Mouse (Mus musculus) heart, adult 8-10 months (tissue): ENCODE data around the gene Spire2. TPM values are rescaled to one million over a fixed set of nuclear protein-coding genes. Genes with fewer than 3 reads are reported as not detected.
"Not testable (repeated sequence)": the region's sequence is repeated elsewhere in the genome, so short reads cannot be mapped to it uniquely, and the experiment has no call there.

ENCODE experiments used
- DNase-seq: peaks from one replicate; pipeline ENCODE4 v3.0.0; 2022; ENCODE audit warnings: low spot score
- total RNA-seq, 4 experiments: library from RNA; stranded (reverse); gene quantifications; 2 replicates each; pipeline ENCODE4 v1.2.4; 2022

Spire2 gene
- total RNA-seq, 4 experiments from 2014 or later, result 0.16 to 0.22 TPM; not detected in 2

- no peak for DNase-seq
Observed at GRCm38 (mm10) chr8:123382516-123382915, 50.0 kb downstream of the Spire2 start.

DNA sequence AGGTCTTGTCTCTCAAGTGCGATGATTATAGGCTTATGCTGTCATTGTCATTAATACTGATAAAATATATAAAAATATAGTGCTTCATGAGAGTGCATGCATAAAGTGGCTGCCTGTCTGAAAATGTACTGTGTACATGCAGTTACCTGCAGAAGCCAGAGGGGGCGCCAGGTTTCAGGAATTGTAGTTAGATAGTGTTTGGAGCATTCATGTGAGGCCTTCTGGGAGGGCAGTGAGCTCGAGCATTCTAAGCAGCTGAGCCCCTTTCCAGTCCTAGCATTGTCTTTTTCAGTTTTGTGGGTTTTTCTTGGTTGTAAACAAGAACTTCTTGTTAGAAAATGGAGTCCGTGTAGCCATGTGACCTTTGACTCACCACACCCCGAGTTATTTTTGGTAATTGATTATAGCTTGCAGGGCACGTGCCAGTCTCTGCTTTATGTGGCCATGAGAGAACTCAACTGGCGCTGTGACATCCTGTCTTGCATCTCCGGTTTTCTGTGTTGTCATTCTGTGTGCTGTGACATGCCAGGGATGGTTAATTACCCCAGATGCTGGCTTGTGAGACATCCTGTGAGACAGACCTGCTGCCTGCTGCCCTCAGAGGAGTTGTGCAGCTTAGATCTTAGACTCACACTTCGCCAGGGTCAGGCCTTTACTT, 52.5 kb downstream of the Spire2 start:
- DNase-seq, result no peak

GRCm38 (mm10) chr8:123387041-123387440, 54.5 kb downstream of the Spire2 start:
- no peak for DNase-seq

DNA sequence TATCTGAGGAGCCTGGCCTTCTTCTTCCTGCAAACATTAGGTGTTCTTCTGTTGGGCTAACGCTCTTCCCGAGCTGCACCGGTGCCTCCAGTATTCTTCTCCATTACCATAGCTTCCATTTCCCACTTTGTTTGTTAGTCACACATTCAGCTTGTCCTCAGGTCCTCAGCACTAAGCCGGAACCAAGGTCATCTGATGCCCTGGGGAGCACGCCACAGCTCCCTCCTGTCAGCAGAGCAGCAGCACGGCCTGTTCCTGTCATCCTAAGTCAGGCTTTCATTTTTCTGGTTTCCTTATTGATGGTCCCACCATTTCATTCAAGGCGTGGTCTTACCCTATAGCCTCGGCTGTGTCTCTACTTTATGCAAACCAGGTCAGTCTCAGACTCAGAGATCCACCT, 55.3 kb downstream of the Spire2 start:
- DNase-seq, result no peak

DNA sequence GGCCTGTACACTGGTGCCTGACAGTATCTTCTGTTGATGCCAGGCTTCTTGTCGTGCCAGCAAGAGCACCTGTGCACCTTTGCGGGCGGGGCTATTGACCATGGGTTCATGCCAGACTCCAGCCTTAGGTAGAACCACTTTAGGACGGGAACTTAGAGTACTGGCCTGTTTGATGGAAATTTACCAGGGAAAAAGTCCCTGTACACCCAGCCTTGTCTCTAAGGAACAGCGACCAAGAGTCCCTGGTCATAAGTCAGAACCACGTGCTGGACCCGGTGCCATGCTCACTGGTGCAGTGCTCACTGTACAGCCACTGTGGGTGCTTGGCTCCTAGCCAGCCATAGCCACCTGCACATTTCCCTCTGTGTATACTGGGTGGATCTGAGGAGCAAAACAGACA, 56.5 kb downstream of the Spire2 start:
- no peak for DNase-seq

GRCm38 (mm10) chr8:123398308-123398707, 65.8 kb downstream of the Spire2 start:
- DNase-seq, result no peak

DNA sequence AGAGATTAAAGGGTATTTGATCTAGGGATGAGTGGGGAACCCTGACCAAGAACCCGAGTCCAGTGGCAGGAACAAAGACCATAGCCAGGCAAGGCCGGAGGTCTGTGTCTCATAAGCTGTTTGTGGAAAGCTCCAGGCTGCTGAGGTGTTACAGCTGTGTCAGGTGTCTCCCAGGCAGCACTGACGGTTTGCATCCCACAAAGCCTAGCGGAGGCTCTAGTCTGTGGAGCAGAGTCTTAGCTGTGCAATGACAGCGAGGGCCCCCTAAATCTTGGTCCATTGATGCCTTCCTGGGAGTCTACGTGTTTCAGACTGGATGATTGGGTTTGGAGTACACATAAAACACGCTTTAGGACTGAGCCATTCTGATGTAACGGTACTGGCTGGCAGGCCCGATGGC, 69.4 kb downstream of the Spire2 start:
- DNase-seq, result no peak

GRCm38 (mm10) chr8:123402730-123403326, 70.3 kb downstream of the Spire2 start:
- DNase-seq, result peak; percentile 19

DNA sequence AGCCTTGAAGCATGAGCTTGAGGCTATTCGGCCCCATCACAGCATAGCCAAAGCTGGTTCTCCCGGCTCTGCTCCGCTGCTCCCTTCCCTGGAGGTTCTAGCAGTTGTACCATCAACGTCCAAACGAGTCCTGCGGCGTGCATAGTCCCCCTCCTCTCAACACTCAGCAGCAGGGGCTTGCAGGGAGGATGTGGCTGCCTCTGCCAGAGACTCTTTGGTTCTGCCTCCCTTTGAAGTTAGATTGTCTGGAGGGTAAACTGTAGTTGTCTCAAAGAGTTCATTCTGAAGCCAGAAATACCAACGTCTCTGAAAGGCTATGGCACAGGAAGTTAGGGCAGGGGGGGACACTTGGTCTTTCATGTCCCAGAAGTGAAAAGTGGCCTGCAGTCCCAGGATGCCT, 72.0 kb downstream of the Spire2 start:
- no peak for DNase-seq

DNA sequence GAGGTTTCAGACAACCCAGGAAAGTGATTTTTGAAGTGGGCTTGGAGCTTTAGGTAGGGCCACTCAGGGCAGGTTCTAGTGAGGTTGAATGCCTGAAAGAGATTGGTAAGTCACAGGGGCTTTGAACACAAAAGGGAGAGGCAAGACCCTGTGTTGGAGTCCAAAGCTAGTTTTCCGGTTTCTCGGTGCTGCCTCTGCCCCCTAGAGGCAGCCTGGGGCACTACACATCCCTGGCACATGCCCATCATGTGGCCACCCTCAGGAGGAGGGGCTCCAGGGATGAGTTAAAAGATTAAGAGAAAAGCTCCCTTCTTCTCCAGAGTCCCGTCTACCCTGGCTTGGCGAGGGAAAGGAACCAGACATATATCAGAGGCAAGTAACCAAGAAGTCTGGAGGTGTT, 74.3 kb downstream of the Spire2 start, which contains the start of gene Mc1r:
Gene Mc1r (plus strand): TSS at position 322 of the 400 bp plus-strand sequence.
- DNase-seq, result peak; percentile 25

DNA sequence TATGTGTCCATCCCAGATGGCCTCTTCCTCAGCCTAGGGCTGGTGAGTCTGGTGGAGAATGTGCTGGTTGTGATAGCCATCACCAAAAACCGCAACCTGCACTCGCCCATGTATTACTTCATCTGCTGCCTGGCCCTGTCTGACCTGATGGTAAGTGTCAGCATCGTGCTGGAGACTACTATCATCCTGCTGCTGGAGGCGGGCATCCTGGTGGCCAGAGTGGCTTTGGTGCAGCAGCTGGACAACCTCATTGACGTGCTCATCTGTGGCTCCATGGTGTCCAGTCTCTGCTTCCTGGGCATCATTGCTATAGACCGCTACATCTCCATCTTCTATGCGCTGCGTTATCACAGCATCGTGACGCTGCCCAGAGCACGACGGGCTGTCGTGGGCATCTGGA, 75.1 kb downstream of the Spire2 start:
- no peak for DNase-seq

- DNase-seq, result no peak
Observed at GRCm38 (mm10) chr8:123408586-123409544, 76.4 kb downstream of the Spire2 start.

DNA sequence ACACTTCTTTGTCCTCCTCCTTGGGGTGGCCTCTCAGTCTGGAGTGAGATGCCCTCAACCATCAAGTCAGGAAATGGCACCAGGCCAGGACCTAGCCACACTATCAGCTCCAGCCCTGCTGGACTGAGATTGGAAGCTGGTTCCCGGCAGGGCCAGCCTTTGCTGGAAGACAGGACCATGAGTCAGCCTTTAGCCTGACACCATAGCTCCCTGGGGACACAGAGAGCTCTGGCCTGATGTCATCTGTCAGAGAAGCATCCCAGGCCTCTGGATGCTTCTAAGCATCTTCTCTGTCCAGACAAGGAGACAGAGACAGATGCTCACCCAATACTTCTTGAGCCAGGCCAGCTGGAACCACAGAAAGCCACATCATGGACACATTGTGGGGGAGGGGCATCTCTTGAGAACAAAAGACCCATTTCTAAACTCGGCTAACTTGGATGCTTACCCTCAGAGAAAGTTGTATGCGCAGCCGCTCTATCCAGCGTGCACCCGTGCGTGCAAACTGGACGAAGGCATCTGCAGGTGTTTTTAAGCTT, 77.6 kb downstream of the Spire2 start:
- DNase-seq, result peak; percentile 66

- no peak for DNase-seq
Observed at GRCm38 (mm10) chr8:123410788-123411187, 78.3 kb downstream of the Spire2 start.

GRCm38 (mm10) chr8:123411246-123411645, 78.7 kb downstream of the Spire2 start, which contains the start of gene Tubb3:
TSS of gene Tubb3 (plus strand) at chr8:123411424.
- no peak for DNase-seq

GRCm38 (mm10) chr8:123411781-123412327, 79.3 kb downstream of the Spire2 start:
- DNase-seq, result no peak

- no peak for DNase-seq
Observed at GRCm38 (mm10) chr8:123412560-123413170, 80.2 kb downstream of the Spire2 start.

DNA sequence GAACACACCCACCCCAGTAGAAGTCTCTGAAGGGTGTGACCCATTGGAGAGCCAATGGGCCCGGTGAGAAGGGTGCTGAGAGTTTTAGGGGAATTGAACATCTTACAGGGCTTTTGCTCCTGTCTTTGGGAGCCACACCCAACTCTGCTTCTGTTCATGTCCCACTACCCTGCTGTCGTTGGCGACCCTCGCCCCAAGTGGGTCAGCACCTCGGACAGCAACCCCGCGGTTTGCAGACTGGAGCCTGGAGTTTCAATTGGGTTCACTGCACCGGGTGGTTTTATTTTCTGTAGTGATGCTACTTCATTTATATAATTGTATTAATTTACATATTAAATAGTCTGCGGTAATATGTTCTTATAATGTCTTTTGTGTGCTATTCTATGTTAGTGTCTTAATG, 81.7 kb downstream of the Spire2 start:
- no peak for DNase-seq

- DNase-seq, result not testable (repeated sequence)
Observed at GRCm38 (mm10) chr8:123414997-123415696, 82.6 kb downstream of the Spire2 start.
